In genomic region chr14:81195657-81196353, GRCm38 (mm10) we compare ENCODE assay signal across 15 mouse cellular contexts.
DNase-seq lines count a peak whose midpoint lies in the region; ATAC-seq lines count a peak whose summit lies in the region.
"Had no signal": no experiment of that assay in that cellular context is flagged by ENCODE, and none has a peak within 500 bp of the region (broad histone marks: within the 10 kb centered on the region; RNA-seq: fewer than 3 reads in every experiment).

No protein-coding gene starts in this region.

- intact Hi-C loops in left cerebral cortex, postnatal 4 days (cut with DNase I), result no loop called here
- intact Hi-C loops in left cerebral cortex, postnatal 10 days (cut with DNase I), result no loop called here

- peak; percentile 88 for ATAC-seq in frontal cortex, adult (ENCODE audit: low TSS enrichment)
- ATAC-seq: forebrain, embryonic 13.5 days; midbrain, embryonic 16.5 days; Patski had no signal

- DNase-seq in cerebellum, adult 9-11 months, result peak; percentile 2
- DNase-seq in cerebellum, adult 11 months, result no peak
- no peak for DNase-seq in frontal cortex, postnatal 10 days (ENCODE audit: low spot score in 2 of 2)
- peak; percentile 1 for DNase-seq in left cerebral cortex, postnatal 4 days
- no peak for DNase-seq in left cerebral cortex, postnatal 10 days (ENCODE audit: extremely low spot score in 1 of 2, low spot score in 2 of 2)
- DNase-seq in neural tube, embryonic 10.5 days (ENCODE audit: extremely low spot score, low spot score), result no peak
- DNase-seq: adrenal gland, postnatal 10 days; gastrocnemius, postnatal 14 days; kidney, adult 18-20 months; kidney, postnatal 25 days; lung, postnatal 36 days had no signal

Comparison
In these comparisons a context has a peak if more than half of its experiments do, and no peak if none do; other contexts are left out.
1. DNase-seq: peak in cerebellum, adult 9-11 months (single experiment) and left cerebral cortex, postnatal 4 days (single experiment); none in cerebellum, adult 11 months (single experiment), frontal cortex, postnatal 10 days (0 of 2), left cerebral cortex, postnatal 10 days (0 of 2) and neural tube, embryonic 10.5 days (single experiment).